ENCODE assay signal across 22 mouse cellular contexts in the genomic region with DNA sequence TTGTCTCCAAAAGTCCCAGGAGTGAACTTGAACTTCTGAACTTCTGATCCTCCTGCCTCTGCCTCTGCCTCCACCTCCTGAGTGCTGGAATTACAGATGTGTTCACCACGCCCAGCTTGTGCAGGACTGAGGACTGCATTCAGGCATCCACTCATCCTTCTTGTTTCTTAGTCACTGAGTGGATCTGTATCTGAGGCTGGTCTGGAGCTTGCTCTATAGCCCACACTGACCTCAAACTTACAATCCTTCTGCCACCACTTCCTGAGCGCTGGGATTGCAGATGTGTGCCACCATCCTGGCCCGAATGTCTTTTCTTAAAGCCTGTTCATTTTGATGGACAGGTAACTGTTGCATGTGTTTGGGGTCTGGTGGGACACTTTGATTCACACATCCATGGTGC.
"Had no signal": no experiment of that assay in that cellular context is flagged by ENCODE, and none has a peak within 500 bp of the region (broad histone marks: within the 10 kb centered on the region; RNA-seq: fewer than 3 reads in every experiment).

No protein-coding gene starts in this region.

- H3K36me3 ChIP-seq: lung, embryonic 15.5 days; midbrain, embryonic 10.5 days; midbrain, embryonic 12.5 days; neural tube, embryonic 13.5 days; neural tube, embryonic 15.5 days had no signal

- ATAC-seq: liver, postnatal 0 days; lung, postnatal 0 days; midbrain, embryonic 16.5 days had no signal

- H3K4me3 ChIP-seq: lung, embryonic 15.5 days; midbrain, embryonic 10.5 days; midbrain, embryonic 12.5 days; myocyte; neural tube, embryonic 13.5 days; neural tube, embryonic 15.5 days had no signal

- H3K9me3 ChIP-seq: lung, embryonic 15.5 days; midbrain, embryonic 12.5 days; neural tube, embryonic 13.5 days; neural tube, embryonic 15.5 days had no signal

- H3K27me3 ChIP-seq: lung, embryonic 15.5 days; midbrain, embryonic 12.5 days; neural tube, embryonic 13.5 days; neural tube, embryonic 15.5 days had no signal

- H3K4me1 ChIP-seq: lung, embryonic 15.5 days; midbrain, embryonic 10.5 days; midbrain, embryonic 12.5 days; neural tube, embryonic 13.5 days; neural tube, embryonic 15.5 days had no signal

- H3K27ac ChIP-seq: lung, embryonic 15.5 days; macrophage; midbrain, embryonic 10.5 days; midbrain, embryonic 12.5 days; neural tube, embryonic 13.5 days; neural tube, embryonic 15.5 days had no signal

- DNase-seq: liver, postnatal 0 days; lung, adult 2 months; lung, postnatal 14 days; lung, postnatal 36 days; midbrain, embryonic 14.5 days; retina, postnatal 1 day; right cerebral cortex, adult 18-20 months; right cerebral cortex, postnatal 25 days; right cerebral cortex, postnatal 4 days; spleen, adult 18-20 months; thymus, adult 18-20 months; thymus, postnatal 14 days; thymus, postnatal 36 days had no signal
